Mouse (Mus musculus) adipocyte (in vitro differentiated cells): ENCODE data around the gene Olfr877.
A peak's percentile ranks its signal among the peaks of the same experiment; 100 is the strongest.

ENCODE experiments used
- DNase-seq: peaks from one replicate; pipeline ENCODE4 v3.0.0-alpha.2; 2016; ENCODE audit warnings: low spot score

Olfr877 gene

GRCm38 (mm10) chr9:37853969-37854368 lies at the start of gene Olfr877:
Gene Olfr877 (plus strand): TSS chr9:37854269.
- DNase-seq, result no peak

GRCm38 (mm10) chr9:37807235-37807634 lies 46.8 kb upstream of the Olfr877 start:
- DNase-seq, result no peak

- peak; percentile 46 for DNase-seq
Measured at GRCm38 (mm10) chr9:37808456-37808855, 45.6 kb upstream of the Olfr877 start.

GRCm38 (mm10) chr9:37808976-37809375 lies 45.1 kb upstream of the Olfr877 start:
- DNase-seq, result peak; percentile 63

GRCm38 (mm10) chr9:37814696-37815095 lies 39.4 kb upstream of the Olfr877 start:
- DNase-seq, result no peak

GRCm38 (mm10) chr9:37829881-37830280 lies 24.2 kb upstream of the Olfr877 start:
- DNase-seq, result no peak

GRCm38 (mm10) chr9:37833341-37833740 lies 20.7 kb upstream of the Olfr877 start:
- peak; percentile 65 for DNase-seq

GRCm38 (mm10) chr9:37849267-37849666 lies 4.8 kb upstream of the Olfr877 start:
- DNase-seq, result no peak

GRCm38 (mm10) chr9:37863325-37863724 lies 9.3 kb downstream of the Olfr877 start:
- peak; percentile 2 for DNase-seq

GRCm38 (mm10) chr9:37870246-37870645 lies 16.2 kb downstream of the Olfr877 start:
- no peak for DNase-seq

- no peak for DNase-seq
Measured at GRCm38 (mm10) chr9:37871097-37871496, 17.0 kb downstream of the Olfr877 start.

- DNase-seq, result no peak
Measured at GRCm38 (mm10) chr9:37871536-37871935, 17.5 kb downstream of the Olfr877 start.

- DNase-seq, result no peak
Measured at GRCm38 (mm10) chr9:37890960-37891359, 36.9 kb downstream of the Olfr877 start.

- DNase-seq, result peak; percentile 4
Measured at GRCm38 (mm10) chr9:37896661-37897060, 42.6 kb downstream of the Olfr877 start, which contains the start of gene Olfr145. Gene Olfr145 (plus strand): TSS chr9:37896724.

- no peak for DNase-seq
Measured at GRCm38 (mm10) chr9:37905555-37905954, 51.5 kb downstream of the Olfr877 start.
